Mouse (Mus musculus) spleen, adult 12 weeks (tissue): ENCODE results near the gene Sdk1.
A peak's percentile ranks its signal among the peaks of the same experiment; 100 is the strongest.

Experiments
- DNase-seq: peaks from one replicate; pipeline ENCODE4 v3.0.0; 2022; ENCODE audit warnings: low spot score

Sdk1 gene

DNA sequence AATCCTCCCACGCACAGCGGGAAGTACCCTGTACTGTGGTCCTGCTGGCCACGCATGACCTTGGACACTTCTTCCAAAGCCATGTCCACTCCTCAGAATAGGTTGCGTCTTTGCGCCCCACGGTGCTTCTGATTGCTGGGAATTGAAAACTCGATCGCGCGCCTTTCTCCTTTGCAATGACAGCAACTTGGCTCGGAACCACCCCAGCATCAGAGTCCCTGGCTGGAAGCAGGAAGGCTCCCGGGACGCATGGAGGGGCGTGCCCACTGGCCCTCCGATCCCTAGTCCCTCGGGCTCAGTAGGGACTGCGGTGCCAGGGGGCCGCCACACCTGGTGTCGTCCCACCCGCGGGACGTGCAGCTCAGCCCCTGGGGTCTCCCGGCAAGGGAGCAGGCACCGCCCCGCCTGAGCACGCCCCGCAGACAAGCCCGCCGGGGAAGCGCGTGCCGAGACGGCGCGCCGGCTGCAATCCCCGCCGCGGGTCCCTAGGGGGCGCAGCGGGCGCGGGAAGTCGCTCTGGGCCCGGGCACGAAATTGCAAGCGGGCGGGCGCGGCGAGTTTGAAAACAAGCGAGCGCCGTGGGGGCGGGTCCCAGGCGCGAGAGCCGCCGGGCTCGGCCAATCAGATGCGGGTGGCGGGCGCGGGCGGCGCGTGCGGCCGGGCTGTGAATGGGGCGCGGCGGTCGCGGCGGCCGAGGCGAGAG is at the start of gene Sdk1:
Gene Sdk1, plus strand, starts transcription at position 650 of the 703 bp plus-strand sequence.
- DNase-seq: peak; percentile 61

DNA sequence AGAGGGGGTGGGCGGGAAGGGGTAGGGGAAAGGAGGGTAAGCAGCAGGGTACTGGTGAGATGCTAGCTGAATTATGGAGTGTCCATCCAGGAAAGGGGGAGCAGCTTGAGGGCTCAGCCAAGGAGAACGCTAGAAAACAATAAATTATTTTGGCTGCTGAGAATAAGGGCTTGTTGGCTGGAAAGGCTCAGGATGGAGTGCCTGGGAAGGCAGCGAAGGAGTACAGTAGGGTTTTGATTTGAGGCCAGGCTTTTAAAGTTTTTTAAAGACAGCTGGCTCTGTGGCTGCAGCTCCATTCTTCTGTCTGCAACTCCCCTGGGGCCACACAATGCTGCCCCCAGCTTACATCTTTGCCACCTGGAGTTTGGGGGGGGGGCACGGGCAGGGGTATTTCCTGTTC is 44.0 kb upstream of the Sdk1 start:
- DNase-seq: no peak

DNA sequence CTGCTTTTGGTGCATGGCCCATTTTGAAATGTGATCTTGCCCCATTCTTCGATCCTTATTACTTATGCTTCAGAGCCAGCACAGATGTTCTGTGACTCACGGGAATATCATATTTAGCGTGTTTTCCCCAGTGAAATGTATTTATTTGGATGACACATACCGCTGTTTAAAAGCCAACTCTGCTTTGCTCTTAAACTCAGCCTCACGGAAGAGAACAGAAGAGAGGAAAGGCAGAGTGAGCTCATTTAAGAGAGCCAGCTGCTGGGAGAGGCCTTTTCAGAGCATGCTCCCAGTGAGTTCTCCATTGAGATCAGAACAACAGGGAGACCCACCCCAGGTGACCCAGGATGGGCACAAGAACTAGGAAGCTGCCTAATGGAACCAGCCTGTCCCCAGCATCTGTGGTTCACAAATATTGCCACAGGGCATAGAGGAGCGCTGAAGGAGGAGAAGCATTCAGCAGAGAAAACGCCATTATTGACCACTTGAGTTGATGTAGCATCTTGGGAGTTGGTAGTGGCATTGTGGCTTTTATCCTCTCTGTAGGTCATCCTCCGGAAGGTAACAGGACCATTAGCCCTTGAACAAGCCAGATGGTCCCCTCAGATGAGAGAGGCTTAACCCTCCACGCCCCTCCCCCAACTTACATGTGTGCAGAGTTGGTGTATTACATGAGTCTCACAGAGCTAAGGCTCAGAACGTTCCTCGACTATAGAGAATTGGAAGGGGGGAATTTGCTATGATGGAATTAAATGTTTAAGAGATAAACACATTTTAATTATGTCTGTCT is 38.8 kb upstream of the Sdk1 start:
- DNase-seq: no peak

DNA sequence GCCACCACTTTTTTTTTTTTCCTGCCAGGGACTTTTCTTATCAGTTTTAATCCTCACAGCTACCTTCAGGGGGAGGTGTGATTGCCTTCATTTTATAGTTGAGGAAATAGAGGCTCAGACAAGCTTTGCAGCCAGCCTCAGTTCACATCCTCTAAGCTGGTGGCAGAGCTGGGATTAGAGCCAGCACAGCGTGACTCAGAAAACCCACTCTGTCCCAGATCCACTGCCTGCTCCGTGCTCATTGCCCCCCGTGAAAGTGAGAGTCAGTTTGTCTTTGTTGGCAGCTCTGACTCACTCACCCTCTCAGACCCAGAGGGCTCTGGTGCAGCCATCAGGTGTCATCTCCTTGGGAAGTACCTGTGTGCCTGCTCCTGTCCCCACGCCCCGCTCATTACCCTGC is 34.2 kb upstream of the Sdk1 start:
- DNase-seq: no peak

DNA sequence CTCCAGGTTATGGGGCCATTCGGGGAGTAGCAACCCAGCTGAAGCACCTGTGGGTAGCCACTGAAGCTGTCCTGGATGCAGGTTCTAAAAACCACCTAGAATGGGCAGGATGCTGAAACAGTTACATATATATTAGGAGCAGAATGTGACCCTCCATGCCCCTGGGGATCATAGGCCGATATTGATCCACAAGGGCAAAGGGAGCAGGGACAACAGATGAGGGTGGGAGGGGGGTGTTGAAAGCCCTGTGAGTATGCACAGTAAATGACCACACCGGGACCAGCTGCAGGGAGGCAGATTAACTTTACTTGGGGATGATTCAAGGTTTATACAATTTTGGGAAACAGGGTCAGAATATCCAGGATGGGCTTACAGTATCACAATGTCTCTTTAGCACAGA is 16.0 kb upstream of the Sdk1 start:
- DNase-seq: no peak

DNA sequence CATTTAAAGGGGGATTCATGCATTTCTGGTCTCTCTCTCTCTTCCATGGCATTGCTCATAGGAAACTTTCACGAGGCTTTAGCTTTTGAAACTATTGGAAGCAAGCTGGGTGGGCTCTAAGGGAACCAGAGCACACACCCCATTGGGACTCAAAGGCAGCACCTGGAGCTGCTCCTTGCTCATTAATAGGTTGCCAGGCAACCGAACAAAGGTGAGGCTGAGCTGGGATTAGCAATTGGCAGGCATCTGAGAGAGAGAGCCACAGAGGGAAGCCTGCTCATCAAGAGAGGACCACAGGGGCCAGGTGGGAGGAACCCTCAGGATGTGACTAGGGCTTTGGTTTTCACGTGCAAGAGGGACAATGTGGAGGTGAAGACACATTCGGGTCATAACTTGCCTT is 7.0 kb upstream of the Sdk1 start:
- no peak for DNase-seq

DNA sequence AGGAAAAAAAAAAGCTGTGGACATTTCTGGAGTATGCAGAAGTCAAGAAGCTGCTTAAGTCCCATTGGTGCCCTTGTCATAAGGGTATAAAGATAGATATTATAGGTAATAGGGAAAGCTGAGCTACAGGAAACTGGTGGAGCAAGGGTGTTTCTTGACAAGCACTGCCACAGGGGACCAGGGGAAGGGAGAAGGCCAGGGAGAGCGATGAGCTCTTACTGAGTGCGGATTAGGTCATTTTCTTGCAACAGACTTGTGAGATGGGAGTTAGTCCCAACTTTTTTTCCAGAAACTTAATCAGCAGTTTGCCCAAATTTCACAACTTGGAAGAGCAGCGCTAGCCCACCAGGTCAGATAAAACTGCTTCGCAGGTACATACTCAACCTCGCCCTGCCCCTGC is 1.9 kb upstream of the Sdk1 start:
- no peak for DNase-seq

DNA sequence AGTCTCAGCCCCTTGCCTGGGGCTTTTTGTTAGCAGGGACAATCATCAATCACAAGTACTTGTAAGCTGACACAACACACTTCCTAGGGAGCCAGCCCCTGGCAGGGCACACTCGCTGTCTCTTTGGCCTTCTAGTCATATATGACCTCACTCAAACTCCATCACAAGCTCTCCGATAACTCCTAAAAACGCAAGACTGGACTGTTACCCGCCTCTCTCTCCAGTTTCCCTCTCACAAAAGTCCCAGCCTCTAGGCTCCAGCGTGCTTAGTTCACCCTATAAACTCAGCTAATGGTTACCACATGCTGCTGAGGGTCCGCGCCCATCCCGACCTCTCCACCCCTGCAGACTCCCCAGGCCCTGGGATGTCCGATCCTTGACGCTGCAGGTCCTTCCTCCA is 849 bp upstream of the Sdk1 start:
- DNase-seq: no peak

DNA sequence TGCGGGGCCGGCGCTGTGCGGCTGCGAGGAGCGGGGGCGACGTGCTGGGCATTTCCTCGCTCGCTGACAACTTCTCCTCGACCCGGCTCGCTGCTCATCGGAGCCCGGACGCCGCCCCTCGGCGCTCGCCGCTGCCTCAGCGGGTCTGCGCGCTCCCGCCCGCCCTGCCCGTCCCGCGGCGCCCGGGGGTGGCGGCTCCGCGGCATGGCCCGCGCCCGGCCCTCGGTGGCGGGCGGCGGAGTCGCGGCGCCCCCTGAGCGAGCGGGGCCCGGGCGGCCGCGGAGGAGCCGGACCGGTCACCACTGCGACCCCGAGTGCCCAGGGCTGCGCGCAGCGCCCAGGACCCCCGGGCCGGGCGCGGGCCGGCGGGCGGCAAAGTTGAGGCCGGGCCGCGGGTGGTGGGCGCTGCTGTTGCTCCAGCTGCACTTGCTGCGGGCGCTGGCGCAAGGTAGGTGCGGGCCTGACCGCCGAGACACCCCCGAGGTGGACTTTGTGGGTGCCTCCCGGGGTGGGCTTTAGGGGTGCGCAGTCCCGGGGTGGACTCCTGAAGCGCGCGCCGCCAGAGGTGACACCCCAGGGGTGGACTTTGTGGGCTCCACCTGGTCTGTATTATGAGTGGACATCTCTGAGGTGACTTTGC is 475 bp downstream of the Sdk1 start:
- DNase-seq: no peak

DNA sequence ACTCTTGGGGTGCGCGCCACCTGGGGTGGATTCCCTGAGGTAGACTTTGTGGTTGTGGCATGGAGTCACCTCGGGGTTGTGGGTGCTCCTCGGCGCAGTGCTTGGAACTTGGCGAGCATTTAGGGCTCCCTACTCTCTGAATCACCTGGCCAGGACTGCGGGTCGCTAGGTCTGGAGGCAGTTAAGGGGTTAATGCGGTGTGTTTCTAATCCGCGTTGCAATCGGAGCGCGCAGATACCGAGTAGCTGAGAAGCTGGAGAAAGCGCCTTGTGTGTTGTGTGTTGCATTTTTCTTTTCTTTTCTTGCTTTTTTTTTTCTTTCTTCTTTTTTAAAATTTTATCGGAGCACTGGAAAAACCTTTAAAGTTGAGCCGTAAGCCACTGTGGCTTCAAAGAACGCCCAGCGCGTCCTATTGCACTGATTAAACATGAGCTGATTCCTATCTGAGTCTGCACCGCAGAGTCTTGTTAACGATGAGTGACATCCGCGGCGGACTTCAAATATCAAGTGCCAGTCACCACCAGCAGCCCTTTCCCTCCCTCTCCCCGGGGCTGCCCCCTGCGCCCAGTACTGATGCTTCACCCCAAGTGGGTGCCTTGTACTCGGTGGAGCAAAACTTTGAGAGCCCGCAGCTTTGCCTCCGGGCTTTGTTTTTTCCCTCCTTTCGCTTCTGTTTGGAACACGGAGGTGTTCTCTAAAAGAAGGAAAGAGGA is 2.1 kb downstream of the Sdk1 start:
- no peak for DNase-seq

DNA sequence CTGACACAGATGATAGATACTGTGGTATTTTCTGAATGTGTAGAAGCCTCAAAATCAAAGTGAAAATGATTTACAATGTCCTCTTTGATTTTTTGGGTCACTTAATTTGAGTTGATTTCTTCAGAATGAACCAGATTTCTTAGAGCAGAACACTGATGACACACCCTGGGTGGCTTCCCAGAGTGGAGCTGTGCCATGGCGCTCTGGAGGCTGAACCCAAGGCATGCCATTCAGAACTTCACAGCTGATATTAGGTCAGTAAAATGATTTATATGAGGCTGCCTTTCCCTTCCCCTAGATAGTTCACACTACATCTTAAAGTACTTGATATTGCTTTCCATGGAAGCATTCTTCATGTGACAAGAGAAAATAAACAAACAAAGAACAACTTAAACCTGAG is 23.0 kb downstream of the Sdk1 start:
- no peak for DNase-seq

DNA sequence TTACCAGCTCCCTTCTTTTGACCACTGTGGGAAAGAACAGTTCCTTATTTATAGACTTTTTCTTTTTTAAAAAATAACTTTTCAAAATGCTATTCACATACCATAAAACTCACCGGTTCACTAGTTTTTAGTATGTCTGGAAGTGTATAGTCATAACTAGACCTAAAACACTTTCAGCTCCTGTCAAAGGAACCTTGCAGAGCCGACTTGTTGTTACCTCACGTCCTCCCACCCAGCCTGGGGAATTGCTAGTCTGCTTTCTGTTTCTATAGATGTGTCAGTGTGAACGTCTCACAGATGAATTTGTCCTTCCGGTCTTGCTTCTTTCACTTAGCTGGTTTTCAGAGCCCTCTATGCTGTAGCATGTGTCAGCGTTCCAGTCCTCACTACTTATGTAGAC is 35.8 kb downstream of the Sdk1 start:
- DNase-seq: no peak

DNA sequence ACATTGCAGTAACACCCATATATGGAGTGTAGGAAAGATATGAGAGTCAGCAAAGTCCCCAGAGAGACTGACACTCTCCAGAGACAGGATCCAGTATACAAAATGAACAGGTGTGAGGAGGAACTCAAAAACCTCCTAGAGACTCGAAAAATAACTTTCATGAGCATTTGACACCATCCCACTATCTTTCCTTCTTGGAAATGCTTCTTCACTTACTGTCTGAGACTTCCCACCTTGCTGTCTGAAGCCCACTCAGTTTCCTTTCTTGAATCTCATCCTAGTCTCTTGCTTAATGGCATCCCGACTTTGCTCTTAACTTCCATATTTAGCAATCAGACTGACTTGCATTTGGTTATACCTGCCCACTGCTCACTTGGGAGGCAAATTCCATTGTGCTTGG is 40.5 kb downstream of the Sdk1 start:
- DNase-seq: no peak

DNA sequence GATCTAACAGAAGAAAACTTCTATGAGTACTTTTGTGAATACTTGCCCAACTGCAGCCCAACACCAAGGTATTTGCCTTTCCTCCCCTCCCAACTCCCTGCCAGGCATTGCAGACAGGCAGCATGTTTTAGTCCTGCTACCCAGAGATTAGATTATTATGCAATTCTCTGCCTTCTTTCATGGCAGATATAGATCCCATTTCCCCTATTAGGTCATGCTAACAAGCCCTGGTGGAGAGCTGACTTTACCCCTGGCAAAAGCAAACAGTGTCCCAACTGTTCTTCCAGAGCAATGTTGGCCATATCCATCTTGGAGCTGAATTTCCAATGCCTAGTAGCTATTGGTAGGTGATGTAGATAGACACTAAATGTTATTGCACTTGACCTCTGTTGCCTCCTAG is 48.3 kb downstream of the Sdk1 start:
- DNase-seq: no peak

DNA sequence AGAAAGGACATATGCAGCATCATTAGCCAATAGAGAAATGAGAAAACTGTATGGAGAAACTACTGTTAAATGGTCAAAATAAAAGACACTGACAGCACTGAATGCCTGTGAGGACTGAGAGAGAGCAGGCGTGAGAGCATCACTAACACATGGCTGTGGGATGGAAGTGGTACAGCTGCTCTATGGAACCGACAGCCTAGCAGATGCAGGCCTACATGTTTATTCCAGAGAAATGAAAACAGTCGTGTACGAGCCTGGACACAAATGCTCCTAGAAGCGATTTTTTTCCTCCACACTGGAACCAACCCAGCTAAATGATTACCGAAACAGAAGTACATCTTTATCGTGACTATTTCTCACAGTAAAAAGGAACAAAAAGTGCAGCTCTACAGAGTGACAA is 54.0 kb downstream of the Sdk1 start:
- DNase-seq: no peak

DNA sequence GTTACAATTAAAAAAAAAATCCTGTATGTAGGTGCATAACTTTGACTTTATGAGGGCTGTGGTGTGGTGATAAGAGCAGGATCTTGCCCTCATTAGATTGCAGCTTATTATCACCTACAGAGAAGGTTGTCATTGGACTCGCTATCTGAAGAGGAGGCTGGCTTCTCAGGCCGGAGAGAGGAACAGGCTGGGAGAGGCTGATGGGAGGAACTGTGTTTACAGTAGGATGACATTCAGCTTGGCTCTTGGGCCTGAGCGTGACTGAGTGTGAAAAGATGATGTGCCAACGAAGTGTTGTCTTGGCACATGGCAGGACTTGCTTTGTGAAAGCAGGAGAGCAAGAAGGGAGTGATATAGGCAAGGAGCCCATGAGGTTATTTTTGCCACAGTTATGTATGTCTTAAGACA is 61.0 kb downstream of the Sdk1 start:
- no peak for DNase-seq

DNA sequence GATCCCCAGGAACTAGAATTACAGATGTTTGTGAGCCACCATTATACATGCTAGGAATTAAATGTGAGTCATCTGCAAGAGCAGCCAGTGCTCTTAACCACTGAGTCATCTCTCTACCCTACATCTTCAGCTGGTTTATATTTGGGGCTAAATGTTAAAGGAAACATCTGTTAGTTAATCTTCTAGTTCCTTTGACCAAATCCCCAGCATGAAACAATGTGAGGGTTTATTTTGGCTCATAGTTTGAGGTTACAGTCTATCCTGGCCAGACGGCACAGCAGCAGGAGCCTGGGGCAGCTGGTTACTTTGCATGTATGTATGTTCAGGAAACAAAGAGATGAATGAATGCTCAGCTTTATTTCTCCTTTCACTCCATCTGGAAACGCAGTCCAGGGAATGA is 62.5 kb downstream of the Sdk1 start:
- no peak for DNase-seq

DNA sequence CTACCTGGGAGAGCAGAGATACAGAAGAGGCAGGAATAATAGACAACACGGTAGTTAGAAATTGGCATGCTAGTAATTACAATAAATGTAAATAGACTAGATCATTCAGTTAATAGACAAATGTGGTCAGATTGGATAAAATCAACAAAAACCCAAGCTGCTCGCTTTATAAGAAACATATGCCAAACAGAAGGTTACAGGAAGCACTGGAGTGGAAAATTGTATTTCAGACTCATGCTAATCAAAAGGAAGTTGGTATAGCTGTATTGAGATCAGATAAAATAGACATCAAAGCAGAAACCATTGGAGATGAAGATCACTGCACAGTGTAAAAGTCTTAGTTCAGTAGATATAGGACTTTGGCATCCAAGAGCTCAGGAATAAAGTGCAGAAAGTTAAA is 63.4 kb downstream of the Sdk1 start:
- no peak for DNase-seq

DNA sequence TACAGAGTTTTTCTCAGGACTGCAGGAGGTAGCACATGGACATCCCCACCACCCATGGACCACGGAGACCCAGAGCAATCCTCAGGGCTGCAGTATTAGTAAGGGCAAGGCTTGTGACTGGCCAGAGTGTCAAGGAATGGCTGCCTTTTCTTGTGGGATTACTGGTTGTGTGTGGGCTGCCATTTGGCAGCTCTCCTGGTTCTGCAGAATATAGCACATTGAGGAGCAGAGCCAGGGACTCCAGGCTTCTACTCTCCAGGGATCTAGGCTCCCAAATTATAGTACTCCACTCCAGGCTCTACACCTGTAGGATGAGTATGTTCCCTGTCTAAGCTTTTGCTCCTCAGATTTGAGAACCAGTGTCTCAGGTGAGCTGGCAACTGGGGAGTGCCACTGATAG is 69.4 kb downstream of the Sdk1 start:
- no peak for DNase-seq

DNA sequence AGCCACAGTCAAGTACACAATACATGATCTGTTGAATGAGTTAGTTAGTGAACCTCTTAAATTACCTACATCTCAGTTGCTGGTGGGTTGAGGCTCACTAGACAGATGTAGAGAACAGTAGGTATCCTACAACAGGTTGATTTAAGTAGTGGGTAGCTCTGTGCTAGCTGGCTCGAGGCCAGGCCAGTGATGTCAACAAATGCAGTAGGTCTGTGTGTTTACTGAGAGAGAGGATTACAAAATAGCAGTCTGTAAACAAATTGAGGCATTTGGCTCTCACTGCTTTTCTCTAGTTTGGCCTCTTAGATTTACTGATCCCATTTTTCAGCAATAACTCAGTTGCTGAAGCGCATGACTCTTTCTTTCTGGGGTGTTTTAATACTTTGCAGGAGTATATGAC is 70.5 kb downstream of the Sdk1 start:
- no peak for DNase-seq

DNA sequence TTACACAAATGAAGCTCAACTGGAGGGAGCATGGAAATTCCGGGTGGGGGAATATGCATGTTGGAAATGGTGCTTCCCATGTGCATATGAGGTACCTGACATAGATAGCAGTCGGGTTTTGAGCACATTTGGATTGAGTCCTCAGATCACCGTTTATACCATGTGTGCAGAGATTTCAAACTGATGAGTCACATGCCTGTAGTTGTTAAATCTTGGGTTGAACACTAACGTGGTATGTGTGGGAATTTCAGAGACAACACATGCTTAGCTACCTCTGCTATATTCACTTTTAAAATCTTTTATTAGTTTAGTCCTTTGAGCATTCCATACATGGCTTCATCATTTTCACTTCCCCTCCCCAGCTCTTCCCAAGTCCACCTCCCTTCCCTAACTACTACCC is 71.0 kb downstream of the Sdk1 start:
- no peak for DNase-seq

DNA sequence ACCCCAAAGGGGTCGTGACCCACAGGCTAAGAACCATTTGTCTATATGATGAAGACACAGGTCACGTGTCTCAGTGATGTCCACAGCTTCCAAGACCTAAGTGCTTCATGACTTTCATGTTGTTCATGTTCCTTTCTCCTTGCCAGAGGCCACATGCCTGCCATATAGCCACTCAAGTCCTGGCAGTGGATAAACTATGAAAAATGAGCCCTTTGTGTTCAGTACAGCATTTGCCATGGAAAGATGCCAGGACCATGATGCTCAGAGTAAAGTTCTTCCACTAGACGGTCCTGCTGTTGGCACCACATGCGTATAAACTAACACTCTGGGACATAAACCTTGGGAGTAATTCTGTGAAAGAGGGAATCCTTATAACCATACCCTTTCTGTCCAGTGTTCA is 75.8 kb downstream of the Sdk1 start:
- DNase-seq: no peak

DNA sequence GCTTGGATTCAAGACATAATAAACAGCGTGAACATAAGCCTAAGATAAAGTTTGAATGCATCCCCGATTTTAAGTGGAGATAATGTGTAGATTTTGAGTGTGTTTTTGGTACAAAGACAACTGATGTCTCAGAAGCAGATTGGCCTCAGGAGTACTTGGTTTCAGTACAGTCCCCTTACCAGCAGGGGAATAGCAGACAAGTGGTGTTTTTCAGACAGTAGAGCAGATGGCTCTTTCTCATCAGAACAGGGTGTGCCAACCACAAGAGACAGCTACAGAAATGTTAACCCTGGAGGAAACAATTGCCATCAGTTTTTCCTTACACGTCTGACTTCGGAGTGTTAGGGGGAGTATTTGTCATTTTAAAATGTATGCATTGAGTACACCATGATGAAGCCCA is 83.6 kb downstream of the Sdk1 start:
- no peak for DNase-seq
